Mouse (Mus musculus) myocyte (in vitro differentiated cells): ENCODE data around the gene Nr2c1.

ENCODE experiments used
- MYOD1 ChIP-seq, 3 experiments: IDR thresholded peaks; one replicate each; pipeline ENCODE4 v1.6.1; 2011; ENCODE audit warnings: control low read depth in 2 of 3, low read depth in 2 of 3, mild to moderate bottlenecking in 2 of 3, moderate library complexity in 1 of 3; ENCODE audit not compliant: insufficient read length in 2 of 3, control insufficient read depth in 1 of 3
- MYOG ChIP-seq, 3 experiments: IDR thresholded peaks; one replicate each; pipeline ENCODE4 v1.6.1; 2011; ENCODE audit warnings: control low read depth in 2 of 3, low read depth in 2 of 3, mild to moderate bottlenecking in 2 of 3; ENCODE audit not compliant: insufficient read length in 2 of 3, control insufficient read depth in 1 of 3, insufficient read depth in 1 of 3
- POLR2A ChIP-seq: IDR thresholded peaks from one replicate; pipeline ENCODE4 v1.6.1; 2011; ENCODE audit warnings: low read depth, mild to moderate bottlenecking, control low read depth, moderate library complexity; ENCODE audit not compliant: insufficient read length
- POLR2AphosphoS2 ChIP-seq: IDR thresholded peaks from one replicate; pipeline ENCODE4 v1.6.1; 2011; ENCODE audit warnings: low read depth, control low read depth; ENCODE audit not compliant: insufficient read length
- REST ChIP-seq: IDR thresholded peaks from one replicate; pipeline ENCODE4 v1.6.1; 2011; ENCODE audit warnings: mild to moderate bottlenecking, control low read depth, moderate library complexity; ENCODE audit not compliant: insufficient read depth, insufficient read length
- USF1 ChIP-seq: IDR thresholded peaks from one replicate; pipeline ENCODE4 v1.6.1; 2011; ENCODE audit warnings: low read depth, mild to moderate bottlenecking, control low read depth, moderate library complexity

- TF ChIP-seq POLR2A (no peak), MYOD1 (IDR thresholded peaks at IDR 0.05; ENCODE audit: control insufficient read depth in 1 of 3, insufficient read length in 2 of 3, low read depth in 2 of 3) (no peak), MYOG (IDR thresholded peaks at IDR 0.05; ENCODE audit: control insufficient read depth in 1 of 3, insufficient read depth in 1 of 3, insufficient read length in 2 of 3, low read depth in 2 of 3) (no peak), POLR2AphosphoS2 (no peak), REST (no peak), USF1 (no peak)
Measured at GRCm38 (mm10) chr10:94115893-94116599, 31.8 kb upstream of the Nr2c1 start.
